Mouse (Mus musculus): ENCODE measurements at regions not wholly inside any gene's neighbourhood (a gene's known extent, or its start where the extent isn't known, plus 50 kb on each side); places are given as distances from the start of the nearest gene placed in this dataset.

- DNase-seq (ENCODE audit: low spot score in 2 of 2) = no peak
Observed at GRCm38 (mm10) chr1:151045334-151045733, 52.1 kb upstream of the Hmcn1 start.

GRCm38 (mm10) chr1:151046626-151047025 lies 53.4 kb upstream of the Hmcn1 start:
- no peak for DNase-seq (ENCODE audit: low spot score in 2 of 2)

GRCm38 (mm10) chr1:151049726-151050506 lies 56.7 kb upstream of the Hmcn1 start:
- DNase-seq (ENCODE audit: low spot score in 2 of 2) = no peak

- DNase-seq (ENCODE audit: low spot score in 2 of 2) = no peak
Observed at GRCm38 (mm10) chr1:151050507-151050816, 57.2 kb upstream of the Hmcn1 start.

GRCm38 (mm10) chr1:151053268-151053667 lies 60.0 kb upstream of the Hmcn1 start:
- no peak for DNase-seq (ENCODE audit: low spot score in 2 of 2)

GRCm38 (mm10) chr1:151055396-151055795 lies 62.2 kb upstream of the Hmcn1 start:
- no peak for DNase-seq (ENCODE audit: low spot score in 2 of 2)

GRCm38 (mm10) chr1:151059546-151060136 lies 66.4 kb upstream of the Hmcn1 start:
- DNase-seq (ENCODE audit: low spot score in 2 of 2) = no peak

- DNase-seq (ENCODE audit: low spot score in 2 of 2) = no peak
Observed at GRCm38 (mm10) chr1:151065090-151065567, 71.9 kb upstream of the Hmcn1 start.

- no peak for DNase-seq (ENCODE audit: low spot score in 2 of 2)
Observed at GRCm38 (mm10) chr1:151066379-151067128, 73.3 kb upstream of the Hmcn1 start.

- no peak for DNase-seq (ENCODE audit: low spot score in 2 of 2)
Observed at GRCm38 (mm10) chr1:151074508-151075314, 81.5 kb upstream of the Hmcn1 start.

GRCm38 (mm10) chr1:151075541-151075940 lies 82.3 kb upstream of the Hmcn1 start:
- no peak for DNase-seq (ENCODE audit: low spot score in 2 of 2)

- DNase-seq (ENCODE audit: low spot score in 2 of 2) = peak; percentile 80 to 87
Observed at GRCm38 (mm10) chr1:151078909-151079522, 85.8 kb upstream of the Hmcn1 start.

- DNase-seq (ENCODE audit: low spot score in 2 of 2) = no peak
Observed at GRCm38 (mm10) chr1:151079614-151080360, 86.6 kb upstream of the Hmcn1 start.

GRCm38 (mm10) chr1:151080510-151080980 lies 87.3 kb upstream of the Hmcn1 start:
- peak in 1 of 2 experiments; percentile 31 for DNase-seq (ENCODE audit: low spot score in 2 of 2)

GRCm38 (mm10) chr1:151082510-151083033 lies 89.3 kb upstream of the Hmcn1 start:
- DNase-seq (ENCODE audit: low spot score in 2 of 2) = no peak

GRCm38 (mm10) chr1:151083806-151084205 lies 90.6 kb upstream of the Hmcn1 start:
- DNase-seq (ENCODE audit: low spot score in 2 of 2) = no peak

- DNase-seq (ENCODE audit: low spot score in 2 of 2) = no peak
Observed at GRCm38 (mm10) chr1:151086111-151086859, 93.0 kb upstream of the Hmcn1 start.

- no peak for DNase-seq (ENCODE audit: low spot score in 2 of 2)
Observed at GRCm38 (mm10) chr1:151087151-151087660, 94.0 kb upstream of the Hmcn1 start.

GRCm38 (mm10) chr1:151087811-151088511 lies 94.4 kb upstream of the Gm47985 start:
- peak in 1 of 2 experiments; percentile 50 for DNase-seq (ENCODE audit: low spot score in 2 of 2)
